Mouse (Mus musculus) brain, embryonic 14.5 days (tissue): ENCODE results near the gene Zmiz1.

Source experiments
- CTCF ChIP-seq: fragments of 200-500 bp; IDR thresholded peaks from 2 replicates; pipeline ENCODE4 v1.5.1; 2012; ENCODE audit warnings: inconsistent platforms, mild to moderate bottlenecking, moderate library complexity, borderline replicate concordance; ENCODE audit not compliant: insufficient read depth, insufficient read length; ENCODE audit errors: extremely low read depth
- POLR2A ChIP-seq: fragments of 200-500 bp; IDR thresholded peaks from 2 replicates; pipeline ENCODE4 v1.6.1; 2012; ENCODE audit warnings: mild to moderate bottlenecking, inconsistent platforms, borderline replicate concordance; ENCODE audit not compliant: poor library complexity, insufficient read depth, insufficient read length, severe bottlenecking; ENCODE audit errors: extremely low read depth

DNA sequence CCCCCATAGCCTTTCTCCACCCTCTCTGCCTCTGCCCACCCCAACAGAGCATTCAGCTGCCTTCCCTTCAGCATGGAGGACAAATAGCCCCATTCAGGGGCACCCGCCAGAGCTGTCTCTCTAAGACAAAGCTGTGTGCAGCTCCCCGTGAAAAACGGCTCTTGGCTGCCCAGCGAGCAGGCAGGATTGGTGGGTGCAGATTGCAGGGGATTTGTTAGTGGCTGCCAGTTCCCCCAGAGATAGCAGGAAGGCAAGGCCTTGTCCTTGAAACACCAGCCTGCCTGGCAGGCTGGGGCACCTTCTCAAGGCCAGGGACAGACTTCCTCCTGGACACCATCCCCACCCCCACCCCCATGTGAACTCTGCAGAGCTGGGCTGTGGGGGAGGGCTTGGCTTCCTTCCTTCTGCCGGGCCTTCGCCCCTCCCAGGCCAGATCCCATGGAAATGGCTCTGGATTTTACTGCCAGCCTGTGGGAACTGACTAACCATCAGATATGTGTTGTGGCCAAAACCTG is 128.6 kb downstream of the Zmiz1 start:
- no peak for TF ChIP-seq CTCF
- no peak for TF ChIP-seq POLR2A
